Mouse (Mus musculus) ES-Bruce4 (cell line): Measurements from ENCODE around the gene Actr6.

Experiments
- EP300 ChIP-seq: IDR thresholded peaks from 2 replicates; pipeline ENCODE4 v1.6.1; 2011; ENCODE audit warnings: low read depth, low read length; ENCODE audit not compliant: insufficient read depth
- POLR2A ChIP-seq: IDR thresholded peaks from one replicate; pipeline ENCODE4 v1.8.1; 2011; ENCODE audit warnings: low read length; ENCODE audit not compliant: insufficient read depth

DNA sequence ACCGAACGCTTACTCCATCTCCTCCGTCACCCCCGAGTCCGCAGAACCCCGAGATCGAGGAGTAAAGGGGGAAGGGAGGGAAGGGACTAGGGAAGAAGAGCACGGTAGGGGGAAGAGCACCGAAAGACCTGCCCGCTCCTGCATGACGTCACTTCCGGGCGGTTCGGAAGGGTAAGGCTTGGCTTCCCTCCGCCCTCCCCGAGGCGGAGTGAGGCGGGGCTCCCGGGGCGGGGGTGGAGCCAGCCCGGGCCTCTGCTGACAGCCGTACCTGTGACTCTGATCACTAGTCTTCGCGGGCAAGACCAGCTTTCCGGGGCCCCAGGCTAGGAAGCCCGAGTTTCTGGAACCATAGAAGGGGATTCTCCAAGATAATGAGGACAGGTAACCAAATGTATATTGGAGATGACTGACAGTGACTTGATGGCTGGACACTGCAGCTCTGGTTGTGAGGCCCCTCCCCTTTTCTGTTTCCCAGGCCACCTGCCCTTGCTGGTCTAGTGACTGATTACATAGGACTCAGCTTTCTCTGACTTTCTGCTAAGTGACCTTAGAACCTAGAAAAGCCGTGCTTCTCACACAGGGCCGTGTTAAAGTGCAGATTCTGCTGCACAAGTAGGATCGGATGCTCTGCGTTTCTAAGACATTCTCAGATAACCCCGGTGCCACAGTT is 45.8 kb downstream of the Actr6 start, which contains the start of gene Scyl2:
- TF ChIP-seq EP300, result no peak
- peak; percentile 48 for TF ChIP-seq POLR2A
